Comparison of ENCODE assay signal across 8 mouse cellular contexts in the genomic region with DNA sequence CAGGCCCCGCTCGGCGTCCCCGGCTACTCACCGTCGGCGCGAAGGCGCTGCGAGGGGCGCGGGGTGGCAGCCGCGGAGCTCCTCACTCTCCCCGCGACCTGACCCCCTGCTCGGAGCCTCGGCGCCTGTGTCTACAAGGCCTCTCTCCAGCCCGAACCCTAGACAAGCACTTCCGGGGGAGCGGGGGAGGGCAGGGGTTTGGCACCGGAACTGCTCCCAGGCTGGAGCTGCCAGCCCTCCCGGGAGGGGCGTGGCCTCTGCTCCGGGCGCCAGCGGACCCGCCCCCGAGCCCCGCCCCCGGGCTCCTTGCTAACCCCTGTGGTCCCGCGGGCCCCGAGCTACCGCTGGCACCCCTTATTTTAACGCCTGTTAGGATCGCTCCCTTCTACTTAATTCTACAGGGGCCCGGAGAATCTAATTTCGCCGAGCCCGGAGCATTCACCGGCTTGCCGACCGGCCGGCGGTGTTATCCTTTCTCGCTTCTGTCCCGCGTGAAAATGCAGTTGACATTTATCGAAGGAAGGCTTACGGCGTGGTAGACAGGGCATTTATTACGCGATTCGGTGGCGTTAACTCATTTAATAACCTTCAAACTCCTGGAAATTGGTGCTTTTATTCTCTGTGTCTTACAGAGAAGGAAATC. TPM values are rescaled to one million over a fixed set of nuclear protein-coding genes. Genes with fewer than 3 reads are reported as not detected.
DNase-seq lines count a peak whose midpoint lies in the region; ATAC-seq and TF ChIP-seq lines count a peak whose summit lies in the region.

Gene Frs2, minus strand, starts transcription at position 174 of the 643 bp plus-strand sequence.

- no peak for TF ChIP-seq CTCF in midbrain, postnatal 0 days (IDR thresholded peaks at IDR 0.05)

- no peaks in the 10 kb centered on the region for H3K36me3 ChIP-seq in embryonic facial prominence, embryonic 14.5 days (ENCODE audit: control insufficient read depth, insufficient read depth, low read length)
- no peaks in the 10 kb centered on the region for H3K36me3 ChIP-seq in limb, embryonic 14.5 days (ENCODE audit: control insufficient read depth, insufficient read depth, low read length)
- H3K36me3 ChIP-seq in midbrain, postnatal 0 days (ENCODE audit: insufficient read depth, low read length): no peaks in the 10 kb centered on the region

- no peaks in the 10 kb centered on the region for H3K9me3 ChIP-seq in embryonic facial prominence, embryonic 14.5 days (ENCODE audit: control insufficient read depth, low read length)
- no peaks in the 10 kb centered on the region for H3K9me3 ChIP-seq in limb, embryonic 14.5 days (ENCODE audit: control insufficient read depth, low read length)
- H3K9me3 ChIP-seq in midbrain, postnatal 0 days (ENCODE audit: low read length): no peaks in the 10 kb centered on the region

- peak; percentile 91 for DNase-seq in 3T3-L1 (ENCODE audit: low read depth, low spot score)
- peak; percentile 92 for DNase-seq in adrenal gland, postnatal 4 days (ENCODE audit: low spot score in 2 of 2)
- DNase-seq in embryonic facial prominence, embryonic 14.5 days (ENCODE audit: low spot score): peak; percentile 97
- DNase-seq in heart, adult 8-10 months (ENCODE audit: low spot score): peak; percentile 94
- peak; percentile 96 for DNase-seq in kidney, adult 9 months
- DNase-seq in limb, embryonic 14.5 days (ENCODE audit: low spot score): peak; percentile 95
- DNase-seq in midbrain, postnatal 0 days (ENCODE audit: low spot score): peak; percentile 96
- DNase-seq in spleen, postnatal 14 days (ENCODE audit: low spot score in 2 of 2): peak; percentile 90 to 91

- H3K4me1 ChIP-seq in embryonic facial prominence, embryonic 14.5 days (ENCODE audit: control insufficient read depth, insufficient read depth, low read length): peaks cover 24% of the 10 kb centered on the region
- peaks cover 17% of the 10 kb centered on the region for H3K4me1 ChIP-seq in limb, embryonic 14.5 days (ENCODE audit: control insufficient read depth, insufficient read depth, low read length)
- H3K4me1 ChIP-seq in midbrain, postnatal 0 days (ENCODE audit: insufficient read depth, low read length): no peaks in the 10 kb centered on the region

- H3K4me3 ChIP-seq in embryonic facial prominence, embryonic 14.5 days (ENCODE audit: low read depth, low read length): peak within 1 kb of the TSS; percentile 98
- peak within 1 kb of the TSS; percentile 99 for H3K4me3 ChIP-seq in limb, embryonic 14.5 days (replicated peaks; ENCODE audit: low read length)
- H3K4me3 ChIP-seq in midbrain, postnatal 0 days (ENCODE audit: low read depth, low read length): peak within 1 kb of the TSS; percentile 99

- peak within 1 kb of the TSS; percentile 78 for H3K4me2 ChIP-seq in embryonic facial prominence, embryonic 14.5 days (ENCODE audit: low read depth, low read length)
- H3K4me2 ChIP-seq in limb, embryonic 14.5 days (replicated peaks; ENCODE audit: low read depth, low read length, severe bottlenecking): peak within 1 kb of the TSS; percentile 71
- peak within 1 kb of the TSS; percentile 79 for H3K4me2 ChIP-seq in midbrain, postnatal 0 days (ENCODE audit: low read depth, low read length, poor library complexity, severe bottlenecking)

- no peaks in the 10 kb centered on the region for H3K27me3 ChIP-seq in embryonic facial prominence, embryonic 14.5 days (replicated peaks; ENCODE audit: control insufficient read depth, insufficient read depth, low read length)
- no peaks in the 10 kb centered on the region for H3K27me3 ChIP-seq in limb, embryonic 14.5 days (ENCODE audit: control insufficient read depth, insufficient read depth, low read length)
- no peaks in the 10 kb centered on the region for H3K27me3 ChIP-seq in midbrain, postnatal 0 days (ENCODE audit: insufficient read depth, low read length)

- 1% methylated on average over 29 of the region's 57 CpGs for WGBS in embryonic facial prominence, embryonic 14.5 days
- under 1% methylated on average over 36 of the region's 57 CpGs for WGBS in limb, embryonic 14.5 days
- under 1% methylated on average over 55 of the region's 57 CpGs for WGBS in midbrain, postnatal 0 days

- peak within 1 kb of the TSS; percentile 89 for H3K27ac ChIP-seq in embryonic facial prominence, embryonic 14.5 days (replicated peaks; ENCODE audit: low read depth, low read length)
- peak within 1 kb of the TSS; percentile 84 for H3K27ac ChIP-seq in limb, embryonic 14.5 days (replicated peaks; ENCODE audit: low read depth, low read length)
- H3K27ac ChIP-seq in midbrain, postnatal 0 days (ENCODE audit: low read depth, low read length): peak within 1 kb of the TSS; percentile 74

- ATAC-seq in embryonic facial prominence, embryonic 14.5 days (ENCODE audit: low read depth): peak; percentile 97
- peak; percentile 95 for ATAC-seq in limb, embryonic 14.5 days (ENCODE audit: low FRiP score, low read depth)
- peak; percentile 98 for ATAC-seq in midbrain, postnatal 0 days (ENCODE audit: low FRiP score)

- H3K9ac ChIP-seq in embryonic facial prominence, embryonic 14.5 days (ENCODE audit: low read depth, low read length): peak within 1 kb of the TSS; percentile 97
- H3K9ac ChIP-seq in limb, embryonic 14.5 days (ENCODE audit: low read depth, low read length, severe bottlenecking): peak within 1 kb of the TSS; percentile 98
- H3K9ac ChIP-seq in midbrain, postnatal 0 days (replicated peaks; ENCODE audit: low read length, poor library complexity, severe bottlenecking): peak within 1 kb of the TSS; percentile 96

- peak; percentile 75; the same call in 1 of the 2 replicates for TF ChIP-seq POLR2A in limb, embryonic 14.5 days (IDR thresholded peaks at IDR 0.05; ENCODE audit: borderline replicate concordance, extremely low read depth, insufficient read depth, insufficient read length)

RNA-seq across cellular contexts. Expression of gene Frs2, which starts in this region (rescaled TPM):
- total RNA-seq in adrenal gland, postnatal 4 days (2021): 10 to 100 TPM; 37.5 to 39.2 TPM
- polyA plus RNA-seq in embryonic facial prominence, embryonic 14.5 days (2014; fragmentation: Nextera tagmentation; extraction: Ambion mirVana): 22.6 and 27.6 TPM in 2 replicates
- 10 to 100 TPM; 15.2 to 16.8 (median 15.9) TPM for total RNA-seq in heart, adult 8-10 months (2022)
- 36.6 and 44.1 TPM in 2 replicates for polyA plus RNA-seq in limb, embryonic 14.5 days (2012; rRNA removed)
- polyA plus RNA-seq in limb, embryonic 14.5 days (2014; fragmentation: Nextera tagmentation; extraction: Ambion mirVana): 29.1 and 32.8 TPM in 2 replicates
- total RNA-seq in midbrain, postnatal 0 days (2014; rRNA removed): 20.3 and 23.4 TPM in 2 replicates
- 15.2 and 17.3 TPM in 2 replicates for polyA plus RNA-seq in midbrain, postnatal 0 days (2015; fragmentation: Nextera tagmentation; extraction: Ambion mirVana)

Comparison
In these comparisons a context has a peak if more than half of its experiments do, and no peak if none do; other contexts are left out.
1. Peak in every context shown above with its lines: DNase-seq, ATAC-seq, H3K4me3 ChIP-seq and H3K27ac ChIP-seq.